Mouse (Mus musculus): ENCODE measurements at regions not wholly inside any gene's neighbourhood (a gene's known extent, or its start where the extent isn't known, plus 50 kb on each side); places are given as distances from the start of the nearest gene placed in this dataset.
A peak's percentile ranks its signal among the peaks of the same experiment; 100 is the strongest.

DNA sequence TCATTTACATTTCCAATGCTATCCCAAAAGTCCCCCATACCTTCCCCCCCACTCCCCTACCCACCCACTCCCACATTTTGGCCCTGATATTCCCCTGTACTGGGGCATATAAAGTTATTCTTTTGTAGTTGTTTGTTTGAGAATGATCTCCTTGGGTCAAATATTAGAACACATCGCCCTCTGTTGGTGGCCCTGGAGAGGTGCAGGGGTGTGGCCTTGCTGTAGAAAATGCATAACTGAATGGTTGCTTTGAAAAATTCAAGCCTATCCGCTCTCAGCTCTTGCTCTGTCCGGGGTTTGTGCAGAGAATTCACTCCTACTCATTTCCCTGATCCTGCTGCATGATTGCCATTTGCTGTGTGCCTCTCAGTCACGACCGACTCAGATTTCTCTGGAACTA, 336.4 kb upstream of the Epha6 start:
- TF ChIP-seq CTCF (conservative IDR thresholded peaks at IDR 0.05; ENCODE audit: insufficient read depth, insufficient read length, low read depth, low read length), result peak; percentile 18; the same call in 1 of the 2 replicates
- no peak for TF ChIP-seq POLR2A (IDR thresholded peaks at IDR 0.05; ENCODE audit: low read depth, low read length)

More for the DNA sequence above, 336.4 kb upstream of the Epha6 start:
- WGBS, result 62% methylated on average over 5 of the region's 5 CpGs
- Histone ChIP-seq H3K36me3 (ENCODE audit: control insufficient read depth, insufficient read depth, low read length) (no peaks in the 10 kb centered on the region), H3K27me3 (replicated peaks; ENCODE audit: control insufficient read depth, insufficient read depth, low read length) (no peaks in the 10 kb centered on the region), H3K4me3 (ENCODE audit: insufficient read depth, low read depth, low read length) (no peak overlapping the region), H3K27ac (ENCODE audit: insufficient read depth, low read depth, low read length) (no peak overlapping the region), H3K4me1 (ENCODE audit: control insufficient read depth, insufficient read depth, low read length) (no peaks in the 10 kb centered on the region)
- DNase-seq, result no peak
